Mouse (Mus musculus) cerebellum, postnatal 36 days (tissue): ENCODE data around the gene Dscam.
A peak's percentile ranks its signal among the peaks of the same experiment; 100 is the strongest.

ENCODE experiments used
- DNase-seq, 2 experiments: peaks; one replicate each; pipeline ENCODE4 v3.0.0; 2021 to 2022; ENCODE audit warnings: mixed read lengths in 2 of 2

The Dscam gene

GRCm38 (mm10) chr16:96757588-96758313, 412.8 kb downstream of the Dscam start:
- no peak for DNase-seq

GRCm38 (mm10) chr16:96756994-96757393, 413.6 kb downstream of the Dscam start:
- DNase-seq, result no peak

- DNase-seq, result no peak
These were observed 415.5 kb downstream of the Dscam start for GRCm38 (mm10) chr16:96754971-96755504.

GRCm38 (mm10) chr16:96754381-96754780, 416.2 kb downstream of the Dscam start:
- no peak for DNase-seq

- peak in 1 of 2 experiments; percentile 19 for DNase-seq
These were observed 416.8 kb downstream of the Dscam start for GRCm38 (mm10) chr16:96753781-96754173.

GRCm38 (mm10) chr16:96753164-96753780, 417.3 kb downstream of the Dscam start:
- no peak for DNase-seq

GRCm38 (mm10) chr16:96742475-96743255, 427.9 kb downstream of the Dscam start:
- DNase-seq, result no peak

- no peak for DNase-seq
These were observed 429.2 kb downstream of the Dscam start for GRCm38 (mm10) chr16:96741336-96741735.

GRCm38 (mm10) chr16:96740073-96741055, 430.2 kb downstream of the Dscam start:
- no peak for DNase-seq

GRCm38 (mm10) chr16:96736501-96736900, 434.1 kb downstream of the Dscam start:
- DNase-seq, result no peak

GRCm38 (mm10) chr16:96730881-96731280, 439.7 kb downstream of the Dscam start:
- DNase-seq, result no peak

- no peak for DNase-seq
These were observed 442.4 kb downstream of the Dscam start for GRCm38 (mm10) chr16:96727836-96728774.

- no peak for DNase-seq
These were observed 445.4 kb downstream of the Dscam start for GRCm38 (mm10) chr16:96725071-96725724.

- no peak for DNase-seq
These were observed 446.0 kb downstream of the Dscam start for GRCm38 (mm10) chr16:96724591-96724990.

- no peak for DNase-seq
These were observed 446.4 kb downstream of the Dscam start for GRCm38 (mm10) chr16:96724123-96724522.

GRCm38 (mm10) chr16:96723066-96723669, 447.4 kb downstream of the Dscam start:
- no peak for DNase-seq

- DNase-seq, result no peak
These were observed 448.4 kb downstream of the Dscam start for GRCm38 (mm10) chr16:96722135-96722534.

- peak; percentile 8 to 33 for DNase-seq
These were observed 449.3 kb downstream of the Dscam start for GRCm38 (mm10) chr16:96721241-96721640.

GRCm38 (mm10) chr16:96720666-96721065, 449.9 kb downstream of the Dscam start:
- DNase-seq, result peak; percentile 11 to 28

- DNase-seq, result no peak
These were observed 452.3 kb downstream of the Dscam start for GRCm38 (mm10) chr16:96718221-96718620.
